In genomic region chr16:91426586-91426985, GRCm38 (mm10) we compare ENCODE assay signal across 24 mouse cellular contexts. TPM values are rescaled to one million over a fixed set of nuclear protein-coding genes. Genes with fewer than 3 reads are reported as not detected.
"Had no signal": no experiment of that assay in that cellular context is flagged by ENCODE, and none has a peak within 500 bp of the region (broad histone marks: within the 10 kb centered on the region; RNA-seq: fewer than 3 reads in every experiment).

No protein-coding gene starts in this region.

- H3K4me3 ChIP-seq: lung, embryonic 15.5 days; megakaryocyte, embryonic 14.5 days; midbrain, embryonic 13.5 days; midbrain, embryonic 15.5 days; neural tube, embryonic 12.5 days; stomach, embryonic 15.5 days had no signal

- H3K27me3 ChIP-seq: lung, embryonic 15.5 days; megakaryocyte, embryonic 14.5 days; midbrain, embryonic 13.5 days; midbrain, embryonic 15.5 days; neural tube, embryonic 12.5 days; stomach, embryonic 15.5 days had no signal

- H3K36me3 ChIP-seq: midbrain, embryonic 13.5 days; midbrain, embryonic 15.5 days; neural tube, embryonic 12.5 days had no signal

- H3K4me1 ChIP-seq: lung, embryonic 15.5 days; megakaryocyte, embryonic 14.5 days; midbrain, embryonic 13.5 days; midbrain, embryonic 15.5 days; neural tube, embryonic 12.5 days; stomach, embryonic 15.5 days had no signal

- H3K27ac ChIP-seq: lung, embryonic 15.5 days; macrophage; midbrain, embryonic 13.5 days; midbrain, embryonic 15.5 days; neural tube, embryonic 12.5 days; stomach, embryonic 15.5 days; stomach, postnatal 0 days had no signal

- DNase-seq: lung, adult 2 months; lung, postnatal 14 days; lung, postnatal 36 days; right cerebral cortex, postnatal 14 days; thymus, adult 2 months; thymus, postnatal 25 days; thymus, postnatal 4 days had no signal

RNA-seq across cellular contexts. Expression of gene Gm21970, which starts 35.1 kb away (rescaled TPM):
- total RNA-seq: megakaryocyte progenitor cell, adult 5-6 weeks; midbrain, postnatal 0 days; monocyte, adult 5-6 weeks; neutrophil, adult 5-6 weeks had no signal
- polyA plus RNA-seq: lung, adult 2 months; lung, embryonic 15.5 days; lung, postnatal 0 days; macrophage; midbrain, embryonic 11.5 days; midbrain, embryonic 13.5 days; midbrain, embryonic 15.5 days; midbrain, postnatal 0 days; neural tube, embryonic 12.5 days; neural tube, embryonic 14.5 days; spleen, adult 2 months; stomach, embryonic 15.5 days; stomach, postnatal 0 days; testis, adult 2 months; thymus, adult 2 months had no signal
